Mouse (Mus musculus) spleen, adult 12 weeks (tissue): Measurements from ENCODE around the gene Gm20388.
"Not testable (repeated sequence)": the region's sequence is repeated elsewhere in the genome, so short reads cannot be mapped to it uniquely, and the experiment has no call there.

Source experiments
- DNase-seq: peaks from one replicate; pipeline ENCODE4 v3.0.0; 2022; ENCODE audit warnings: low spot score

Gm20388 gene

DNA sequence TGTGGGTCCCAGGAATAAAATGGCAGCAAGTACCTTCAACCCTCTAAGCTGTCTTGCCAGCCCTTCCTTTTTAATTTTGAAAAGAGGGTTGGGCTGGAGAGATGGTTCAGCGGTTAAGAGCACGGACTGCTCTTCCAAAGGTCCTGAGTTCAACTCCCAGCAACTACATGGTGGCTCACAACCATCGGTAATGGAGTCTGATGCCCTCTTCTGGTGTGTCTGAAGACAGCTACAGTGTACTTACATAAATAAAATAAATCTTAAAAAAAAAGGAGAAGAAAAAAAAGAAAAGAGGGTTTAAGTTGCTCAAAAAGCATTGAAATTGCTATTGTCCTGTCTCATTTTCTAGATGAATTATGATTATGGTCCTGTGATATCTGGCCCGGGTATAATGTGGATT is 3190.6 kb downstream of the Gm20388 start:
- DNase-seq = no peak

DNA sequence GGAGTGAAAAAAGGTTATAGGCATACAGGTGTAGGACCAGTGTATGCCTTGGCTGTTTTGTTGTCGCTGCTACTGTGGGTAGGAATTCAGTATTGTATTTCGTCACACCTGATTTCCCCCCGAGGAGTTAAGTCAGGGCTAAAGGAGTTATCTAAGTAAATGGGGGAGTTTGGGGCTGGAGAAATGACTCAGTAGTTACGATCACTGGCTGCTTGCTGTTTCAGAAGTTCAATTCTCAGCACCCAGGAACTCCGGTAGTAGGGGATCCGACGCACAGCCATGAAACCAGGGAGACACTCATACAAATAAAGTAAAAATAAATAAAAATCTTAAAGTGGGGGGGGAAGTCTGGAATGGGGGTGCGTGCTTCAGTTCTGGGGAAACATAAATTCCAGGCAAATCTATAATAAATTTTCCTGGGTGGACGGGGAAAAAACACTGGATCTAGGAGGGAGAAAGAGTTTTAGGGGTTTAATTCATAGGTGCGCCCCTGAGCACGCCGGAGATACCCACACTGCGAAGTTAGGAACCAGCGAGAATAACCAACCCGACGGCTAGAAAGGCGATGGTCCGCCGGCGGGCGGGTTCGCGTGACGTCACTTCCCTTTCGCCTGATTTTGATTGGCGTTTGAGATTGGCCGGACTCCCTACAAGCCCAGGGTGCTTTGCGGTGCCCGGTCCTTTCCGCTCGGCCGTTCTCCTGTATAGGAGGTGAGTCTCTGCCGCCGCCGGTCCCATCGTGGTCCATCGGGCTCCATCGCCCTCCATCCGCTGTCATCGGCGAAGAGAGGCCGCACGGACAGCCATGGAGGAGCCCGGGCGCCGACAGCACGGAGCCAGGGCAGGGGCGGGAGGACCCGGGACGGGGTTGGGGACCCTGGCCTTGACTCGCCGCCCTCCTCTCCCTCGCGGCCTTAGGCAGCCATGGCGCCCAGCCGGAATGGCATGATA is 3191.4 kb downstream of the Gm20388 start, which contains the start of gene Rpl13:
Gene Rpl13 (plus strand): TSS at position 616 of the 951 bp plus-strand sequence.
- DNase-seq = peak; percentile 92

DNA sequence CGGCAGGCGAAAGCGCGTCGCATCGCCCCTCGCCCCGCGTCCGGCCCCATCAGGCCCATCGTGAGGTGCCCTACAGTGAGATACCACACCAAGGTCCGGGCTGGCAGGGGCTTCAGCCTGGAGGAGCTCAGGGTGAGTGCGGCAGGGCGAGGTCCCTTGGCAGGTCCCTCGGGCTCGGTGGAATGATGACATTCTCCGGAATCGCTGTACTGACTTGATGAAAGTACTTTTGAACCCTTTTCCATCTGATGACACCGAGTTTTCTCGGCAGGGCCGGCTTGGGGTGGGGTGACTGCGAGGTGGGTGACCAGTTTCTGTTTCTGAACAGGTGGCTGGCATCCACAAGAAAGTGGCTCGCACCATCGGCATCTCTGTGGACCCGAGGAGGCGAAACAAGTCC is 3192.2 kb downstream of the Gm20388 start:
- DNase-seq = not testable (repeated sequence)

DNA sequence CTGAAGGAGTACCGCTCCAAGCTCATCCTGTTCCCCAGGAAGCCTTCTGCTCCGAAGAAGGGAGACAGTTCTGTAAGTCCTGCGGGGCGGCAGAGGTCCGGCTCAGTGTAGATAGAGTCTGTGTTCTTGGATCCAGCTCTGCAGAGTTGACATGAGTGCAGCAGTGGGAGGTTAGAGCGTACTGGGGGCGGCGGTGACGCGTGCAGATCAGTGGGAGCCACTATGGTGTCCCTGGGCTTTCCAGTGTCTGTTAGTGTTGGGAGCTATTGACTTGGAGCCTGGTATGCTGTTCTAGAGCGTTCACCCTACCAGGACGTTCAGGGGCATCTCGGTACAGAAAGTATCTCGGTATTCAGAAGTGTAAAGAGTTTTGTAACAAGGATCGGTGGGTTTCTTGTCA is 3192.6 kb downstream of the Gm20388 start:
- no peak for DNase-seq

DNA sequence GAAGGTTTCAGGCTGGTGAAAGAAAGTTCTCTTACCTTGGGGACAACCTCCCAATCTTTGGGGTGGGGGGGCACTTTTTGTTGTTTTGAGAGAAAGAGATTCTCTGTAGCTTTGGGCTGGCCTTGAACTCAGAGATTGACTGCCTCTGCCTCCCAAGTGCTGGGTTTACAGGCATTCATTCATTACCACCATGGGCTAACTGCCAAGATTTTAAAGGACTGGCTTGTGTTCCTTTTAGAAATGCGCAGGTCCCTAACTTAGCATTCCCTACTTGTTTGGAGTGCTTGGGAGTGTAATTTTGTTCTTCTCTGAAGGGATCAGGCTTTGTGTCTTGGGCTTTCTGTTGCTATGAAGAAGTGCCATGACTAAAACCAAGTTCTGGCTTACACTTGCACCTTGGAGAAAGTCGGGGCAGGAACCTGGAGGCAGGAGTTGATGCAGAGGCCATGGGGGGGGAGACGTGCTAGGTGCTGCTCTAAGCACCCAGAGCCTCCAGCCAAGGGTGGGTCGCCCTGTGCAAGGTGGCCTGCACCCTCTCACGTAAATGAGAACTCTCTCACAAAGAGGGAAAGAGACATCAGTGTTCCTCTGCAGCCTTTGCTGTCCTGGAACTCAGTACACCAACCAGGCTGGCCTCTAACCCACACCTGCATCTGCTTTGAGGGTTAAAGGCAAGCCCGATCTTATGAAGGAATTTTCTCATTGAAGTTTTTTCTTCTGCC is 3193.6 kb downstream of the Gm20388 start:
- no peak for DNase-seq

DNA sequence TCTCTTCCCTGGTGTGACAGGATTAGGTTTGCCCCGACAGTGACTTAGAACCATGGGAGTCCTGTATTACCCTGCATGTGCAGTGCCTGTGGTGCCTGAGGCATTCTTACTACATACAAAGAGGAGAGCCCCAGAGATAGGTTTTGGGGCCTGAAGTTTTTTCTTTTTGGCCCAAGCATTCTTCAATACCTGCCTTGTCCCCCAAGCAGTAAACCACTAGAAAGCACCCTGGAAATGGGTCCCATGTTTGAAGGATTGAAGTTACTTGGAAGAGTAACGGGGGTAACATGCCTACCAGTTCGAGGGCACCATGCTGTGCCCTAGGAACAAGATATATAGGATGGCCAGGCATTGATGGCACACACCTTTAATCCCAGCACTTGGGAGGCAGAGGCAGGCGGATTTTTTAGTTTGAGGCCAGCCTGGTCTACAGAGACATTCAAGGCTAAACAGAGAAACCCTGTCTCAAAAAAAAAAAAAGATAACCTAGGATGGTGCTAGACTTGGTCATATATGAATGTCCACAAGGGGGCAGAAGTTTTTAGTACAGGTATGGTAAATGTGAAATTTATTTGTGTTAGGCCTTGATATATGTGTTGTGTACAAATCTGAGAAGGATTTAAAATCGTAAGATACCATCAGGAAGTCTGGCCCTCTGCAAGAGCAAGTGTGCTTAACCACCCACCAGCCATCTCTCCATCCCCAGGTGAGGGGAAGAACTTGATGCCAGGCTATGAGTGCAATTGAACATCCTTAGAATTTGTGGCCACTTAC is 3195.1 kb downstream of the Gm20388 start:
- DNase-seq = no peak

DNA sequence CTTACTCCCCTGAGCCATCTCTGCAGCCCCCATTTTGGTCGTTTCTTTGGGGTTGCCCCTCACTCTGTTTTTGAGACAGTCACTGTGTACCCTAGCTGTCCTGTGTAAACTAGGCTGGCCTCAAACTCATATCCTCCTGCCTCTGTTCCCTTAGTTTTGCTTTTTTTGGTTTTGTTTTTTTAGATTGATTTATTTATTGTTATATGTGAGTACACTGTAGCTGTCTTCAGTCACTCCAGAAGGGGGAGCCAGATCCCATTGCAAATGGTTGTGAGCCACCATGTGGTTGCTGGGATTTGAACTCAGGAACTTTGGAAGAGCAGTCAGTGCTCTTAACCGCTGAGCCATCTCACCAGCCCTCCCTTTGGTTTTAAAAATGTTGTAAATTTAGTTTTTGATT is 3195.9 kb downstream of the Gm20388 start:
- DNase-seq = no peak

DNA sequence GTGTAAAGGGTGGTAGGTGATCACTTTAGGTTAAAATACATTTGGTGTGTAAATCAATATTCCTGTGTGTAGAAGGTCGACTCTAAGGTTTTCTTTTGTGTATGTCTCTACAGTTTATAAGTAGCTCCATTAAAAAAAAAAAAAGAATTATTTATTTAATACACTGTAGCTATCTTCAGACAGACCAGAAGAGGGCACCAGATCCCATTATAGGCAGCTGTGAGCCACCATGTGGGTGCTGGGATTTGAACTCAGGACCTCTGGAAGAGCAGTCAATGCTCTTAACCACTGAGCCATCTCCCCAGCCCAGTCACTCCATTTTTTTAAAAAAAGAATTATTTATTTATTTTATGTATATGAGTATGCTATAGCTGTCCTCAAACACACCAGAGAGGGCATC is 3197.4 kb downstream of the Gm20388 start:
- no peak for DNase-seq

DNA sequence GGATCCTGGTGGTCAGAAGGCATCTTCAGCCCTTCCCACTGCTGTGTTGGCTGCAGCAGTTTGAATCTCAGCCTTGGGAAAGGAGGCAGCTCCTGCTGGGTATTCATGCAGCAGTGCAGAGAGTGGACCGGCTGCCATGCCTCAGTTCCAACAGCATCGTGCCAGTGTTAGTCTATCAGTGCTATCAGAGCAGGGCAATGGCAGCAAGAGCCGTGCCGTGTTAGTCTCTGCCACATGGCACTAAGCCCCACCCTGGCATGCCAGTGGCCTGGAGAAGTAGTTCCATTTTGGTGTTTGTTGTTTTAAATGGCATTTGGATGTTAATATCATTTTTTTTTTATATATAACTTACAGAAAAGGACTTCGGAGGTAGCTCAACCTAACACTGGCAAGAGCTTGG is 3198.3 kb downstream of the Gm20388 start:
- no peak for DNase-seq

DNA sequence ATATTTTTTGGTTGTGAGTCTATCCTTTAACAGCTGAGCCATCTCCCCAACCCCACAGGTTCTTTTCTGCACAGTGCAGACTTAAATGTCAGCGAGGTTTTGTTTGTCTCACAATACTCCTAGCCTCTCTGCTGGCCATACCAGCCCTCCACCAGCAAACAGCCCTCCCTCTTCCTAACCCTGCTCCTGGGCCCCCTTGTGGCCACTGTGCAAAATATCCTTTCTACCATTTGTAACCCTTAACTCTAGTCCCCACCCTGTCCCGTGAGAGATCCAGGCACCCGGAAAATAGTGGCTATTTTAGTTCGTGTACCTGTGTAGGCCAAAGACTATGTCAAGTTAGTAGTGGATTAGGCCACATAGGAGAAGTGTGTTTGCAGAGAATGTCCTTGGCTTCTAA is 3200.0 kb downstream of the Gm20388 start:
- peak; percentile 44 for DNase-seq

DNA sequence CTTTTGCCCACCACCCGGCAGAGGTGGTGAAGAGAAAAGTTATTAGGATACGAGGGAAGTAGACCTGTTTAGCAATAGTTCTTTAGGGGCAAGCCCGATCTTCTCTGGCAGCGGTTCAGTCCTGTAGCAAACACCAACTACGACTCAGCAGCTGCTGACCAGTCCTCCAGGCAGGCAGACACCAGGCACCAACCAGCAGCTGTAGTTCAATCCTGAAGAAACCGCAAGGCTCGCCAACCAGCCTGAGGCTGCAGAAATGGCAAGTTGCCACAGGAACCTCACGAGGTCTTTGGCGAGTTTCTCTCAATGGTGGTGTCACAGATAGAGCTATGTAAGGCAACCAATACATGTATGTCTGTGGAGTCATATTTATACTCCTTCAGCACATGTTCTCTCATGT is 3202.3 kb downstream of the Gm20388 start:
- DNase-seq = no peak

DNA sequence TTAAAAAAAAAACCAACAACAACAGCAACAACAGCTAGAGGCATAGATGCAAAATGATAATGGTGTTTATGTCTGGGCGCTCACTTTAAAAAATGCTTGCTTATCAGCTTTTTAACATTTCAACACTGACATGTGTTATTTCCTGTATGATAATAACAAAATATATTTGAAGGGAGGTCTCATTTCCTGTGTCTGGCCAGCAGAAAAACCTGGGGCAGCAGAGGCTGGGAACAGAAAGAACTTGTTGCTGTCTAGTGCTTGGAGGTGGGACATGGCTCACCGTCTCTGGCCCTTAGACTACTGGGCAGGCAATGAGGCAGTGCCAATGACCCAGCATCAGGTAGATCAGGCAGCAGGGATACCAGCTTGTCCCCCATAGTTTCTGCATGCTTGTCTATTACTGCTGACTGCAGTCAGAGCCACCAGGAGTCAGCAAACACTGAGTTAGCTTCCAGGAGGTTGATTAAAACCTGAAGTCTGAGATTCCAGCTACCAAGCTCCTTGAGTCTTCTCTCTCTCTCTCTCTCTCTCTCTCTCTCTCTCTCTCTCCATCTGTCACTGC is 3203.3 kb downstream of the Gm20388 start:
- DNase-seq = no peak

DNA sequence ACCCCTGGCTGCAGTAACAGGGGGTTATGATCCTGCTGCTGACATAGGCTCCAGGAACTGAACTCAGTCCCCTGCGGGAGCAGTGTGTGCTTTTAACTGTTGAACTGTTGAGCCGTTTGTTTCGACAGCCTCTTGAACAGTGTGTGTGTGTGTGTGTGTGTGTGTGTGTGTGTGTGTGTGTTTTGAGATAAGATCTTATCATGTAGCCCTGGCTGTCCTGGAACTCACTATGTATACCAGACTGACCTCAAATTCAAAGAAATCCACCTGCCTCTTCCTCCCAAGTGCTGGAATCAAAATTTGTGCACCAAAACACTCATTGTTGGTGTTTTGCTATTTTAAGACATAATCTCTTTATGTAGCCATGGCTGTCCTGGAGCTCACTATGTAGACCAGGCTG is 3204.0 kb downstream of the Gm20388 start:
- no peak for DNase-seq

DNA sequence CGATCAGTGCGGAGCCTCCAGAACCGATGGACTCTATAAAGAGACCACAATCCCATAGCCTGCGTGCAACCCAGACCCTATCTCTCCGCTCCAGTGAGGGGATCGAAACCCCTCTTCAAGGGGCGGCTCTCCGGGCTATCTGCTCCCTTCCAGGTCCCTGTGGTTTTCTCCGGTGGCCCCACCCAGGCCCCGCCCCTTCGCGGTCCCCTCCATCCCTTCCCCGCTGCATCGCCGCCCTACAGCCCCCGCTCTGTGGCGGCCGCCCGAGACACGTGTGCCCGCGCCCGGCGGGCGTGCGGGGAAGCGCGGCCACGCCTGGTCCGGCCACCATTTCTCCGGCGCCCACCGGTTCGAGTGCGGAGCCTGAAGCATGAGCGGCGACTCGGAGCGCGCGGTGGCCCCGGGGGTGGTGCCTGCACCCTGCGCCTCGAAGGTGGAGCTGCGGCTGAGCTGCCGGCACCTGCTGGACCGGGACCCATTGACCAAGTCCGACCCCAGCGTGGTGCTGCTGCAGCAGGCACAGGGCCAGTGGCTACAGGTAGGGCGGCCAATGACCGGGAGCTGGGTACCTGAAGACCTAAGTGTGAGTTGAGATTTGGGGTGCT is 3206.6 kb downstream of the Gm20388 start, which contains the start of gene Cpne7:
Gene Cpne7 (plus strand): TSS at position 248 of the 605 bp plus-strand sequence.
- no peak for DNase-seq

DNA sequence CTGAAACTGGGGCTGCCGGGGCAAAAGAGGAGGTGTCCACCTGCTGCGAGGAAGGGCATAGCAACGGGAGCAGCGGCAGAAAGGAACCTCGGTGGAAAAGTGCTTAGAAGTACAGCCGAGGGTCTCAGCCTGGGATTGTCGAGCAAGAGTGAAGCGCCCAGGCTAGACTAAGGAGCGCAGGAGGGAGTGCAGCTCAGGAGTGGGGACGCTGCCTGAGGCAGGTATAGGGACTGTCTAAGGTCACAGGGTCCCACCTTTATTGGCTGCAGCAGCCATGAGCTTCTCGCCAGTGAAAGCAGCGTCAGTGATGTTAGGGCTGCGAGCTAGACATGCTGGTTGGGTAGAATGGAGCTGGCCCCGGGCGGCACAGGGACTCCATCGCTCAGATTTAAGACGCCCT is 3207.1 kb downstream of the Gm20388 start:
- DNase-seq = no peak

DNA sequence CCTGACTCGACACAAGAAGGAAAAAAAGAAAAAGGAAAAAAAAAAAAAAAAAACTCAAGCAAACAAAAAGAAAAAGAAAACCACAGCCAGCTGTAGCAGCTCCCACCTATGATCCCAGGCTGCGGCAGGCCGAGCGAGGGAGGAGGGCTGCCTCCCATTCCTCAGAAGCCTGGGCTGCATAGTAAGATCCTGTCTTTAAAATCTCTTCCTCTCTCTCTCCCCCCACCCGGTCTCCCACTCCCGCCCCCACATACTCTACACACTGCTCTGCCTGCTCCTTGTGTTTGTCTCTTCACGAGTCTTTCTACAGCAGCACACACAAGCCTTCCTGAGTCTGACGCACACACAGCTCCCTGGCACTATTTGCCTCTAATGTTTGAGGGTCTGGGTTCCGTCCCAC is 3211.4 kb downstream of the Gm20388 start:
- DNase-seq = no peak

DNA sequence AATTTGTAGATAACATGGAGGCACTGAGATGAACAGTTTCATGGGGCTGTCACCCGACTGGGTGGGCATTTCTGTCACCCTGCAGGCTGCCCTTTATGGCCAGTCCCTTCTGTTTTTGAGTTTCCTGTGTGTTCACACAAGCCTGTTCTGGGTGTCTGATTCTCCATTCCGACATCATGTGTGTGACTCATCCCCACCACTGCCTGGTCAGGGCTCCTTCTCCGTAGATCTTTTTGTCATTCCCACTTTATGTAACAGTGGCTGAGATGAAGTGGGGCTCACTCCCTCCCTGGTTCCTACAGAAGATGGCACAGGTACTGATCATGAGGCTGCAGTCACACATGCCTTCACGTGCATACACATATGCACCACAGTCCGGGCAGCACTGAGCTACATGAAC is 3212.0 kb downstream of the Gm20388 start:
- DNase-seq = no peak

DNA sequence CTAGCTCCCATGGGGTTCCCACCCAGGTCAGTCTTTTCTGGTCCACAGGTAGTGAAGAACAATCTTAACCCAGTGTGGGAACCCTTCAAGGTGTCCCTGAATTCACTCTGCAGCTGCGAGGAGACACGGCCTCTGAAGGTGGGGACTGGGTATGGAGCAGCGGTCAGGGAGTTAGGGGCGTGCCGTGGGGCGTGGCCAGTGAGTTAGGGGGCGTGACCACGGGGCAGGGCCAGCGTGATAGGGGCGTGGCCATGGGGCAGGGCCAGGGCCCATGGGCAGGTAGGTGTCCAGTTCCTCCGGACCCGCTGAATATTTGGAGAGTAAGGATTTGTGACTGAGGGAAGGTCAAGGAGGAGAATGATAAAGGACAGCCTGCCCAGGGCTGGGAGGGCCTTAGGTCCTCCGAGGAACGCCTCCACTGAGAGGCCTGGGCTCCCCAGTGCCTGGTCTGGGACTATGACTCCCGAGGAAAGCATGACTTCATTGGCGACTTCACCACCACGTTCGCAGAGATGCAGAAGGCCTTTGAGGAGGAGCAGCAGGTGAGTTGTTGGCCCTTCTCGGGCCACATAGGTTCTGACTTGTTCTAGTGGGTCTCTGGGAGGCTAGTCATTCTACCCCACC is 3215.7 kb downstream of the Gm20388 start:
- peak; percentile 30 for DNase-seq

DNA sequence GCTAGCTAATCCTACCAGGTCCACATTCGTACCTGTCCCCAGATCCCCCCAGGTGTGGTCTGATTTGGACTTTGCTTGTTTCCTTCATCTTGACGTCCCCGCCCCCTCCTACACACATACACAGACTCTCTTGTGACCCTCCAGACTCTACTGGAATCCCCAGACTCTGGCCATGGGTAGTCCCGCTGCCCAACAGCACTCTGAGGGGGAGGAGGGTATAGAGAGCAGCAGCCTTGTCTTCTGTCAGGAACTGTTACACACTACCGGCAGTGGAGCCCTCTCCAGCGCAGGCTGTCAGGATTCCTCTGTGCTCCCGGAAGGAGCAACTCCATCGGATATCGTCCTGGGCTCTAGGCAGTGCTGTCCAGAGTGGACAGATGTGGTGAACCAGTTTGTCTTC is 3220.4 kb downstream of the Gm20388 start:
- DNase-seq = no peak

DNA sequence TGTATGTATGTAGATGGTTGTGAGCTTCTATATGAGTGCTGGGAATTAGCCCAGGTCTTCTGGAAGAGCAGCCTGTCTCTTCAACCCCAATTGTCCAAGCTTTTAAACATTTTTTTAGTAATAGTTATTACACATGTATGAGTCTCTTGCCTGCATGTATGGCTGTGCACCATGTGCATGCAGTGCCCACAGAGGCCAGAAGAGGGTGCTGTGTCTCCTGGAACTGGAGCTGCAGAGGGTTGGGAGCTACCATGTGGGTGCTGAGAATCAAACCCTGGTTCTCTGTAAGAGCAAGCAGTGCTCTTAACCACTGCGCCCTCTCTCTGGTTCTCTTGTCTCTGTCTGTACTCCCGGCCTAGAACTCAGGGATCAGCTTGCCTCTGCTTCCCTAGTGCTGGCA is 3222.3 kb downstream of the Gm20388 start:
- DNase-seq = no peak

DNA sequence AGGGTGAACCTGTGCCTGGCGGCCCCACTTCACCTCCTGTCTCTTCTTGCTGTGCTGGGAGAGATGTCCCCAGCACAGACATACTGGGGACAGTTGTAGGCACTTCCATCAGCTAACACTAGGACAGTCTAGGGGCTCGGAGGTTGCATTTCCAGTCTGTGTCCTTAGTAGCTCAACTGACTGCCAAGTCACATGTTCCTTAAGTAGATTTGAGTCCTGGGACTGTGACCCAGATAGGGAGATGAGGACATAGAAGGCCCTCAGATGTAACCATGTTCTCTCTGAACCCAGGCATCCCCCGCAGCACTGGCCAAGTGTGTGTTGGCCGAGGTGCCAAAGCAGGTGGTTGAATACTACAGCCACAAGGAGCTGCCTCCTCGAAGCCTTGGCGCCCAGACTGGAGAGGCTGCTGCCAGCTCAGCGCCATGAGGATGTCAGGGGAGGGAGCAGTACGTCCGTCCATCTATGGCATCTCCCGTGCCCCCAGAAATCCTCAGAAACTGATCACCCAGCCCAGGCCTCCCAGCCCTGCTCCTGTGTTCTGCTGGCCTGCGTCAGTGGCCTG is 3223.6 kb downstream of the Gm20388 start:
- DNase-seq = no peak
